Mouse (Mus musculus): ENCODE data around the gene Nudcd3. TPM values are rescaled to one million over a fixed set of nuclear protein-coding genes. Genes with fewer than 3 reads are reported as not detected.

Nudcd3 gene
- total and polyA plus RNA-seq, 3 experiments = 33.3 to 50.5 TPM; not detected in 1

DNA sequence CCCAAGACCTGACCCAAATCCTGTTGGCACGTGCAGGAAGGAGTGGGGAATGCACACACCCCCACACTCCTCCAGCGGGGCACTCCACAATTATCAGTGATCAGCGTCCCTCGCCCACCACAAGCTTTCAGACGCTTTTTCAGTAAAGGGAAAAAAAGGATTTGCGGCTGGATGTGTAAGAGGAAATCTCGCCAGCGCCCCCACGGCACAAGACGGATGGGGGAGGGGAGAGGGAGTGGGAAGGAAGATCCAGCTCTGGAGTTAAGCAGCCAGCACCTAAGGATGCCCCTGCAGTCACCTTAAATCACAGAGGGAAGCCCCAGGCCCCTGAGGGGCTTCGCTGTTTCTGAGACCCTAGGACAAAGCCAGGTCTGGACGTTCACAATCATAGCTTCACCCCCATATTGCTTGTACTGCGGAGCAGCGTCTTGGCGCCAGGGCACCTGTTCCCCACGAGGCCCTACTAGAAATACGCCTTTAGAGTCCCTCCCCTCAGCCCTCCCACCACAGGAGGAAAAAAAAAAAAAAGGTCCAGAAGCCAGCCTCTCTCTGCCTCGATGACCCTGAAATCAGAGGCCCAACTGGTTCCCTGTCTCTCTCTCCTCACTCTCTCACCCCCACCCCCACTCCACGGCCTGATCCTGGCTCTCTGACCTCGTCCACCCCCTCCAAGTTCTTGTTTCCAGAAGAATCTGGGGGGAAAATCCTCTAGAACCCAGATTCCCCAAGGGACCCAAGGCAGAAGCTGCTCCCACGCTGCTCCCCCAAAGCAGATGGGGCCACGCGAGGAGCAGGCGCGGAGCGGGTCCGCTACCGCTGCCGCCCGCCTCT is 135.8 kb downstream of the Nudcd3 start:
- Histone ChIP-seq H3K9me3 (replicated peaks; ENCODE audit: insufficient read depth, low read length) (no peaks in the 10 kb centered on the region), H3K36me3 (ENCODE audit: control insufficient read depth in 1 of 2, insufficient read depth in 2 of 2, low read length in 2 of 2) (no peaks in the 10 kb centered on the region), H3K9ac (ENCODE audit: control insufficient read depth, low read depth, low read length, poor library complexity, severe bottlenecking) (no peak overlapping the region), H3K79me2 (ENCODE audit: control insufficient read depth, insufficient read depth, low read length, poor library complexity) (no peaks in the 10 kb centered on the region), H3K4me3 (ENCODE audit: control insufficient read depth in 1 of 2, insufficient read depth in 1 of 2, low read depth in 2 of 2, low read length in 2 of 2) (no peak overlapping the region), H3K27ac (ENCODE audit: control insufficient read depth, low read depth, low read length) (no peak overlapping the region), H3K27me3 (ENCODE audit: control insufficient read depth in 1 of 2, insufficient read depth in 2 of 2, low read length in 2 of 2) (no peaks in the 10 kb centered on the region), H3K4me1 (ENCODE audit: control insufficient read depth in 1 of 2, insufficient read depth in 2 of 2, low read length in 2 of 2) (no peaks in the 10 kb centered on the region)
- no peak for TF ChIP-seq CTCF (IDR thresholded peaks at IDR 0.05 in 2 of 3, conservative IDR thresholded peaks at IDR 0.05 in 1 of 3; ENCODE audit: control insufficient read depth in 1 of 3, insufficient read depth in 1 of 3, low read depth in 2 of 3, low read length in 3 of 3, poor library complexity in 1 of 3, severe bottlenecking in 1 of 3)
- no peak for TF ChIP-seq SMC3 (IDR thresholded peaks at IDR 0.05; ENCODE audit: low read depth, low read length)
- no peak for DNase-seq (ENCODE audit: low read depth, low spot score)

DNA sequence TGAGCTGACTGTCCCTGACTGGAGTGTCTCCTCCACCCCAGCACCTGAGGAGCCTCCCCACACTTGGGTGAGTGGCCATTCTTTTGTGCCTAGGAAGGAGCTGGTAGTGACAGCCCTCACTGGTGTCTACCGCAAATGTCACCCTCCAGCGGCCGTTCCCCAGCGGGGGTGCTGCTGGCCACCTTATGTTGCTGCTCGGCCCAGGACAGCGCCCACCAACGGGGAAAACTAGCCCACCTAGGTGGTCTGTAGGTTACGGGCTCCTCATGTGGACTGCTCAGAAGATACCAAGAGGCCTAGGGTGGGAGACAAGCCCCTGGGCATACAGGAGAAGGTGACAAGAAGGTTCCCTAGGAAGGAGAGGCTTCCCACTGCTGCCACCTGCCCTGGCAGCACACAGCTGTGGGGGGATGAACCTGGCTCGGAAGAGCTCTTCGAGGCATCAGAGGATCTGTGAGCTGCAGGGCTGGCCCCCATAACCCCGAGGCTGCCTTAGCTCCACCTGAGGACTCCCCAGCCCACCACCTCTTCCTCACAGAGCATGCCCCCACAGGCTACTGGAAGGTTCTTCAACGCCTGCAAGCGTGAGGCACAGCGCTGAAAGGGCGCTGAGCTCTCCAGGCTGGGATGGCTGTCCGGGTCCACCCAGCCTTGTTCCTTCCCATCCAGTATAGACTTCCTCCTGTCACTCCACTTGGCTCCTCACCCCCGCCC is 136.6 kb downstream of the Nudcd3 start:
- Histone ChIP-seq H3K4me1 (ENCODE audit: control insufficient read depth in 1 of 2, insufficient read depth in 2 of 2, low read length in 2 of 2) (no peaks in the 10 kb centered on the region), H3K79me2 (ENCODE audit: control insufficient read depth, insufficient read depth, low read length, poor library complexity) (no peaks in the 10 kb centered on the region), H3K36me3 (ENCODE audit: control insufficient read depth in 1 of 2, insufficient read depth in 2 of 2, low read length in 2 of 2) (no peaks in the 10 kb centered on the region), H3K9me3 (replicated peaks; ENCODE audit: insufficient read depth, low read length) (no peaks in the 10 kb centered on the region), H3K9ac (ENCODE audit: control insufficient read depth, low read depth, low read length, poor library complexity, severe bottlenecking) (no peak overlapping the region), H3K4me3 (ENCODE audit: control insufficient read depth in 1 of 2, insufficient read depth in 1 of 2, low read depth in 2 of 2, low read length in 2 of 2) (no peak overlapping the region), H3K27me3 (ENCODE audit: control insufficient read depth in 1 of 2, insufficient read depth in 2 of 2, low read length in 2 of 2) (no peaks in the 10 kb centered on the region; a peak in 1 of 4 replicates), H3K27ac (ENCODE audit: control insufficient read depth, low read depth, low read length) (no peak overlapping the region)
- no peak for DNase-seq (ENCODE audit: low read depth, low spot score)
- TF ChIP-seq E2F4 (IDR thresholded peaks at IDR 0.05; ENCODE audit: borderline replicate concordance, low read depth, low read length) = no peak
- no peak for TF ChIP-seq NRF1 (IDR thresholded peaks at IDR 0.05; ENCODE audit: insufficient read depth, low read depth, low read length, poor library complexity, severe bottlenecking)
- TF ChIP-seq CHD1 (IDR thresholded peaks at IDR 0.05; ENCODE audit: low read depth, low read length) = no peak
- no peak for TF ChIP-seq KAT2A (conservative IDR thresholded peaks at IDR 0.05; ENCODE audit: low read depth, low read length)
- no peak for TF ChIP-seq MXI1 (IDR thresholded peaks at IDR 0.05; ENCODE audit: low read depth, low read length)
- no peak for TF ChIP-seq MAZ (IDR thresholded peaks at IDR 0.05; ENCODE audit: low read depth, low read length)
- no peak for TF ChIP-seq CTCF (IDR thresholded peaks at IDR 0.05 in 2 of 3, conservative IDR thresholded peaks at IDR 0.05 in 1 of 3; ENCODE audit: control insufficient read depth in 1 of 3, insufficient read depth in 1 of 3, low read depth in 2 of 3, low read length in 3 of 3, poor library complexity in 1 of 3, severe bottlenecking in 1 of 3)

DNA sequence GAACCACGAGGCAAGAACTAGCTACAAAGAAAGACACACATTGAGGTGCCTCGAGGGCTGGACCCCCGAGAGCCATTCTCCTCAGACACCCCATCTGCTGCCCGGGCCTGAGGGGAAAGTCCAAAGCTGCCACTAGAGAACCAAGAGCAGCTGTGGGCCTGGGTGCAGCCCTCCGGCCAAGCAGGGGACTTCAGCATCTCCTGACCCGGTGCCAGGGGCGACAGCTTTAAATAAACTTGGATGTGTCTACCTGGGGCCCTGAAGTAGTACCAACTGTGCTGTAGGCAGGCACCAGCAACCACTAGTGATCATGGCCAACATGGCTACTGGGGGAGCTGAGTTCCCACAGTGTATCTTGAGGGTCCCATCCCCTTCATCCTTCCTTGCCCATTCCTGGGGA is 137.2 kb downstream of the Nudcd3 start:
- H3K79me2 ChIP-seq (ENCODE audit: control insufficient read depth, insufficient read depth, low read length, poor library complexity) = no peaks in the 10 kb centered on the region
- H3K27ac ChIP-seq (ENCODE audit: control insufficient read depth, low read depth, low read length) = no peak overlapping the region
- H3K27me3 ChIP-seq (ENCODE audit: control insufficient read depth in 1 of 2, insufficient read depth in 2 of 2, low read length in 2 of 2) = no peaks in the 10 kb centered on the region; a peak in 1 of 4 replicates
- H3K4me1 ChIP-seq (ENCODE audit: control insufficient read depth in 1 of 2, insufficient read depth in 2 of 2, low read length in 2 of 2) = no peaks in the 10 kb centered on the region
- no peaks in the 10 kb centered on the region for H3K36me3 ChIP-seq (ENCODE audit: control insufficient read depth in 1 of 2, insufficient read depth in 2 of 2, low read length in 2 of 2)
- no peak overlapping the region for H3K9ac ChIP-seq (ENCODE audit: control insufficient read depth, low read depth, low read length, poor library complexity, severe bottlenecking)
- no peak for DNase-seq (ENCODE audit: low read depth, low spot score)
- H3K9me3 ChIP-seq (replicated peaks; ENCODE audit: insufficient read depth, low read length) = no peaks in the 10 kb centered on the region
- H3K4me3 ChIP-seq (ENCODE audit: control insufficient read depth in 1 of 2, insufficient read depth in 1 of 2, low read depth in 2 of 2, low read length in 2 of 2) = no peak overlapping the region
- TF ChIP-seq NELFE (IDR thresholded peaks at IDR 0.05; ENCODE audit: low read depth, low read length) = no peak
- no peak for TF ChIP-seq TAL1 (IDR thresholded peaks at IDR 0.05; ENCODE audit: low read length)
- no peak for TF ChIP-seq GATA1 (IDR thresholded peaks at IDR 0.05; ENCODE audit: low read depth, low read length)
- no peak for TF ChIP-seq TCF12 (IDR thresholded peaks at IDR 0.05; ENCODE audit: low read depth, low read length)
- TF ChIP-seq TBP (IDR thresholded peaks at IDR 0.05; ENCODE audit: low read depth, low read length) = no peak
- no peak for TF ChIP-seq ZNF384 (IDR thresholded peaks at IDR 0.05; ENCODE audit: low read depth, low read length)
- no peak for TF ChIP-seq BHLHE40 (IDR thresholded peaks at IDR 0.05; ENCODE audit: borderline replicate concordance, low read depth, low read length)
- no peak for TF ChIP-seq SIN3A (IDR thresholded peaks at IDR 0.05; ENCODE audit: low read length)
- no peak for TF ChIP-seq CHD1 (IDR thresholded peaks at IDR 0.05; ENCODE audit: low read depth, low read length)
- no peak for TF ChIP-seq ETS1 (IDR thresholded peaks at IDR 0.05; ENCODE audit: low read depth, low read length)
- TF ChIP-seq POLR2A (IDR thresholded peaks at IDR 0.05; ENCODE audit: control insufficient read depth in 1 of 2, insufficient read depth in 1 of 2, low read depth in 1 of 2, low read length in 2 of 2, poor library complexity in 1 of 2) = no peak
- TF ChIP-seq UBTF (IDR thresholded peaks at IDR 0.05; ENCODE audit: borderline replicate concordance, insufficient read depth, low read depth, low read length) = no peak
- TF ChIP-seq RAD21 (IDR thresholded peaks at IDR 0.05; ENCODE audit: low read depth, low read length) = no peak
- TF ChIP-seq MYC (IDR thresholded peaks at IDR 0.05; ENCODE audit: low read depth, low read length) = no peak
- no peak for TF ChIP-seq MYB (IDR thresholded peaks at IDR 0.05; ENCODE audit: low read depth, low read length)
- TF ChIP-seq USF2 (IDR thresholded peaks at IDR 0.05; ENCODE audit: borderline replicate concordance in 1 of 2, insufficient read depth in 1 of 2, low read depth in 1 of 2, low read length in 2 of 2) = no peak
- TF ChIP-seq KAT2A (conservative IDR thresholded peaks at IDR 0.05; ENCODE audit: low read depth, low read length) = no peak

Data from MEL (cell line).